Mouse (Mus musculus) MEL (cell line): ENCODE results near the gene Krtap7-1. TPM values are rescaled to one million over a fixed set of nuclear protein-coding genes. Genes with fewer than 3 reads are reported as not detected.

ENCODE experiments used
- DNase-seq: peaks from one replicate; pipeline ENCODE4 v3.0.0; 2011; ENCODE audit warnings: low read depth, low spot score
- H3K27ac ChIP-seq: 2 replicates; pipeline ENCODE4 v1.5.1; 2012; ENCODE audit warnings: low read depth, mild to moderate bottlenecking, control low read depth, low read length, moderate library complexity; ENCODE audit not compliant: control insufficient read depth
- H3K27me3 ChIP-seq, 2 experiments: fragments of 150-350 bp in 1 of 2; sonication (generic) in 1 of 2; 2 replicates each; pipeline ENCODE4 v1.6.1; 2012; ENCODE audit warnings: low read length in 2 of 2, mild to moderate bottlenecking in 2 of 2, improper control_type of control experiment in 1 of 2, moderate library complexity in 1 of 2; ENCODE audit not compliant: insufficient read depth in 2 of 2, control insufficient read depth in 1 of 2
- H3K36me3 ChIP-seq, 2 experiments: 2 replicates each; pipeline ENCODE4 v1.6.1; 2012 to 2014; ENCODE audit warnings: low read length in 2 of 2, improper control_type of control experiment in 1 of 2, inconsistent platforms in 1 of 2, mild to moderate bottlenecking in 1 of 2; ENCODE audit not compliant: insufficient read depth in 2 of 2, control insufficient read depth in 1 of 2
- H3K4me1 ChIP-seq, 2 experiments: fragments of 150-350 bp in 1 of 2; sonication (generic) in 1 of 2; 2 replicates each; pipeline ENCODE4 v1.6.1; 2012; ENCODE audit warnings: low read length in 2 of 2, improper control_type of control experiment in 1 of 2, mild to moderate bottlenecking in 1 of 2; ENCODE audit not compliant: insufficient read depth in 2 of 2, control insufficient read depth in 1 of 2
- H3K4me3 ChIP-seq, 2 experiments: fragments of 150-350 bp in 1 of 2; sonication (generic) in 1 of 2; 2 replicates each; pipeline ENCODE4 v1.5.1; 2012; ENCODE audit warnings: low read depth in 2 of 2, low read length in 2 of 2, mild to moderate bottlenecking in 2 of 2, moderate library complexity in 2 of 2, control low read depth in 1 of 2, improper control_type of control experiment in 1 of 2; ENCODE audit not compliant: control insufficient read depth in 1 of 2, insufficient read depth in 1 of 2
- H3K79me2 ChIP-seq: 2 replicates; pipeline ENCODE4 v1.6.1; 2012; ENCODE audit warnings: mild to moderate bottlenecking, low read length, moderate library complexity; ENCODE audit not compliant: control insufficient read depth, poor library complexity, insufficient read depth
- H3K9ac ChIP-seq: 2 replicates; pipeline ENCODE4 v1.6.1; 2012; ENCODE audit warnings: low read depth, mild to moderate bottlenecking, control low read depth, low read length, moderate library complexity; ENCODE audit not compliant: control insufficient read depth, poor library complexity, severe bottlenecking
- H3K9me3 ChIP-seq: fragments of 150-350 bp; sonication (generic); replicated peaks from 2 replicates; pipeline ENCODE4 v1.6.1; 2012; ENCODE audit warnings: mild to moderate bottlenecking, low read length, improper control_type of control experiment, moderate library complexity; ENCODE audit not compliant: insufficient read depth
- BHLHE40 ChIP-seq: IDR thresholded peaks from 2 replicates; pipeline ENCODE4 v1.6.1; 2012; ENCODE audit warnings: low read depth, mild to moderate bottlenecking, inconsistent platforms, low read length, improper control_type of control experiment, borderline replicate concordance
- CHD1 ChIP-seq: IDR thresholded peaks from 2 replicates; pipeline ENCODE4 v1.6.1; 2012; ENCODE audit warnings: low read depth, mild to moderate bottlenecking, inconsistent platforms, low read length, improper control_type of control experiment
- CHD2 ChIP-seq: IDR thresholded peaks from 2 replicates; pipeline ENCODE4 v1.6.1; 2011; ENCODE audit warnings: low read length, improper control_type of control experiment
- CTCF ChIP-seq, 3 experiments: IDR thresholded peaks in 2 of 3; conservative IDR thresholded peaks in 1 of 3; 2 replicates each; pipeline ENCODE4 v1.5.1; 2011 to 2012; ENCODE audit warnings: low read length in 3 of 3, low read depth in 2 of 3, mild to moderate bottlenecking in 2 of 3, improper control_type of control experiment in 1 of 3, inconsistent platforms in 1 of 3, mixed read lengths in 1 of 3, moderate library complexity in 1 of 3; ENCODE audit not compliant: control insufficient read depth in 1 of 3, insufficient read depth in 1 of 3, poor library complexity in 1 of 3, severe bottlenecking in 1 of 3
- KAT2A ChIP-seq: conservative IDR thresholded peaks from 2 replicates; pipeline ENCODE4 v1.6.1; 2012; ENCODE audit warnings: low read depth, low read length, improper control_type of control experiment, inconsistent platforms
- MAX ChIP-seq: IDR thresholded peaks from 2 replicates; pipeline ENCODE4 v1.6.1; 2011; ENCODE audit warnings: low read length, improper control_type of control experiment
- MAZ ChIP-seq: IDR thresholded peaks from 2 replicates; pipeline ENCODE4 v1.6.1; 2012; ENCODE audit warnings: low read depth, mild to moderate bottlenecking, inconsistent platforms, low read length, improper control_type of control experiment
- NELFE ChIP-seq: IDR thresholded peaks from 2 replicates; pipeline ENCODE4 v1.6.1; 2011; ENCODE audit warnings: low read depth, low read length, improper control_type of control experiment
- NRF1 ChIP-seq: IDR thresholded peaks from 2 replicates; pipeline ENCODE4 v1.6.1; 2014; ENCODE audit warnings: low read depth, mild to moderate bottlenecking, inconsistent platforms, low read length, improper control_type of control experiment, moderate library complexity; ENCODE audit not compliant: poor library complexity, insufficient read depth, severe bottlenecking
- POLR2A ChIP-seq, 2 experiments: IDR thresholded peaks; 2 replicates each; pipeline ENCODE4 v1.6.1; 2011 to 2012; ENCODE audit warnings: low read length in 2 of 2, mild to moderate bottlenecking in 2 of 2, control low read depth in 1 of 2, improper control_type of control experiment in 1 of 2, low read depth in 1 of 2, moderate library complexity in 1 of 2; ENCODE audit not compliant: control insufficient read depth in 1 of 2, insufficient read depth in 1 of 2, poor library complexity in 1 of 2
- RAD21 ChIP-seq: IDR thresholded peaks from 2 replicates; pipeline ENCODE4 v1.6.1; 2011; ENCODE audit warnings: mild to moderate bottlenecking, low read depth, low read length, improper control_type of control experiment
- RCOR1 ChIP-seq: IDR thresholded peaks from 2 replicates; pipeline ENCODE4 v1.6.1; 2012; ENCODE audit warnings: low read depth, mild to moderate bottlenecking, inconsistent platforms, low read length, improper control_type of control experiment
- SIN3A ChIP-seq: IDR thresholded peaks from 2 replicates; pipeline ENCODE4 v1.6.1; 2012; ENCODE audit warnings: low read length, improper control_type of control experiment, inconsistent platforms
- SMC3 ChIP-seq: IDR thresholded peaks from 2 replicates; pipeline ENCODE4 v1.6.1; 2011; ENCODE audit warnings: low read depth, low read length, improper control_type of control experiment
- TCF12 ChIP-seq: IDR thresholded peaks from 2 replicates; pipeline ENCODE4 v1.6.1; 2014; ENCODE audit warnings: low read depth, mild to moderate bottlenecking, inconsistent platforms, low read length, improper control_type of control experiment, moderate library complexity
- UBTF ChIP-seq: IDR thresholded peaks from 2 replicates; pipeline ENCODE4 v1.6.1; 2012; ENCODE audit warnings: low read depth, mild to moderate bottlenecking, inconsistent platforms, low read length, improper control_type of control experiment, moderate library complexity, borderline replicate concordance; ENCODE audit not compliant: insufficient read depth
- ZKSCAN1 ChIP-seq: IDR thresholded peaks from 2 replicates; pipeline ENCODE4 v1.6.1; 2012; ENCODE audit warnings: low read depth, mild to moderate bottlenecking, inconsistent platforms, low read length, improper control_type of control experiment, moderate library complexity
- ZMIZ1 ChIP-seq: IDR thresholded peaks from 2 replicates; pipeline ENCODE4 v1.6.1; 2012; ENCODE audit warnings: low read depth, mild to moderate bottlenecking, inconsistent platforms, low read length, improper control_type of control experiment, moderate library complexity
- ZNF384 ChIP-seq: IDR thresholded peaks from 2 replicates; pipeline ENCODE4 v1.6.1; 2012; ENCODE audit warnings: low read depth, mild to moderate bottlenecking, inconsistent platforms, low read length, improper control_type of control experiment
- polyA plus RNA-seq, 2 experiments: library from polyadenylated mRNA; stranded (reverse) in 1 of 2; unstranded in 1 of 2; fragments of >175 nt in 1 of 2; fragments of >200 nt in 1 of 2; gene quantifications; 2 replicates each; pipeline versions ENCODE4 v1.2.1 to v1.2.4; 2012; ENCODE audit warnings: low replicate concordance in 2 of 2, low read depth in 1 of 2; ENCODE audit not compliant: insufficient read length in 2 of 2, insufficient read depth in 1 of 2, missing spikeins in 1 of 2
- total RNA-seq: library from RNA; depleted of rRNA; stranded (reverse); fragments of 300-350 nt; gene quantifications from 2 replicates; pipeline ENCODE4 v1.2.3, GENCODE M21; 2012

Gene Krtap7-1
- total and polyA plus RNA-seq, 3 experiments = not detected

DNA sequence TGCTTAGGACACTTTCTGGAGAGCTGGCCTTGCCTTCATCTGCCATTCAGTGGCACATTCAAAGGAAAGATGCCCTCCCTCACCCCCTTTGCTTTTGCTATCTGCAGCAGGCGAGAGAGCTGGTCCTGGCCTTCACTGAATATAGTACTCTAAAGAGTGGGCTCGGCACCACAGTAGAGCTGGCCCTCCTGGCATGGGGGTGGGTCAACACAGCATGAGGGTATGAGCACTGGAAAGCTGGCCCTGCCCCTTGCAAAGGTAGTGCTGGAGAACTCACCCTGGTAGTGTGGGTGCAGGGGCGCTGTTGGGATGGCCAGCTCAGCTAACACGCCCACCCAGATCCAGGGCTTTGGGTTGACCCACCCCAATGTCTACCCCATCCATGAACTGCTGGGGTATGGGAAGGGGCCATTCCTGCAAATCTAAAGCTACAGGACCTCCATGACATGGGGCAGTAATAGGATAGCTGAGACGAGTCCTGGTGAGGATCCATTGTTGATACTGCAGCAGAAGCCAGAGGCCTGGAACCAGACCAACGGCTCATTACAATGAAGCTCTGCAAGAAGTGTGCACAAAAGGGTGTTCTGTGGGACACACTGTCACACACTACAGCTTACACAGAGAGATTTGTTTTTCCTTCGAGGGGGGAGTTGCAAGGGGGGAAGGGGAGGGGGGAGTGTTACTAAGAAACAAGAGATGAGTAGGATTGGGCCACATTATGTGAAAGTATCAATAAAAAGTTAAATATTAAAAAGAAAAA, 12.5 kb downstream of the Krtap7-1 start:
- Histone ChIP-seq H3K79me2 (no peaks in the 10 kb centered on the region), H3K9me3 (no peaks in the 10 kb centered on the region), H3K36me3 (no peaks in the 10 kb centered on the region), H3K9ac (no peak overlapping the region), H3K4me1 (no peaks in the 10 kb centered on the region), H3K4me3 (no peak overlapping the region), H3K27me3 (no peaks in the 10 kb centered on the region), H3K27ac (no peak overlapping the region)
- DNase-seq = no peak
- no peak for TF ChIP-seq CHD1
- TF ChIP-seq SIN3A = no peak
- no peak for TF ChIP-seq NRF1

DNA sequence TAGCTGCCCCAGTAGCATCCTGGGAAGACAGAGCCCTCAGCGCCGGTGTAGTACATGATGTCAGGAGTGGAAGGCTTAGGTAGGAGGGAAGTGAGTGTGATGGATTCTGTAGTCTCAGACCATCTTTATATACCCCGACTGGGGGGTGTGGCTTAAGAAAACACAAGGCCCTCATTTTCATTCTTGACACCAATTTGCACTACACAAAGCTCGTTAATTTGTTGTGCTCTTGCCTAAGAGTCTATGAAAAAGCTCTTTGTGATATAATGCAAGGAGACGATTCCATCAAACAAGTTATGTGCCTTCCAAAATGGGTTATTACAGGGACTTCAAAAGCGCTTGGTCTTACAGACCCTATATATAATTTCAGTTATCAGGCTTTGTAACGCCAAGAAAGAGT, 20.3 kb downstream of the Krtap7-1 start, which contains the start of gene Krtap8-1:
Gene Krtap8-1, minus strand, starts transcription at position 101 of the 400 bp plus-strand sequence.
- TF ChIP-seq RCOR1 = no peak
- no peak for TF ChIP-seq CHD2
- no peak for TF ChIP-seq SIN3A
- no peak for TF ChIP-seq MAX
- no peak for TF ChIP-seq ZNF384
- TF ChIP-seq NELFE = no peak
- no peak for TF ChIP-seq KAT2A
- no peak for TF ChIP-seq ZKSCAN1
- no peak for TF ChIP-seq SMC3
- no peak for TF ChIP-seq ZMIZ1
- no peak for TF ChIP-seq RAD21
- TF ChIP-seq POLR2A (IDR thresholded peaks at IDR 0.05; ENCODE audit: control insufficient read depth in 1 of 2, insufficient read depth in 1 of 2, low read depth in 1 of 2, low read length in 2 of 2, poor library complexity in 1 of 2) = no peak
- no peak for TF ChIP-seq TCF12
- no peak for TF ChIP-seq CTCF (IDR thresholded peaks at IDR 0.05 in 2 of 3, conservative IDR thresholded peaks at IDR 0.05 in 1 of 3; ENCODE audit: control insufficient read depth in 1 of 3, insufficient read depth in 1 of 3, low read depth in 2 of 3, low read length in 3 of 3, poor library complexity in 1 of 3, severe bottlenecking in 1 of 3)
- TF ChIP-seq MAZ = no peak
- TF ChIP-seq UBTF = no peak
- TF ChIP-seq BHLHE40 = no peak
- TF ChIP-seq, all 39 proteins: peak for 0
- Histone ChIP-seq H3K36me3 (no peaks in the 10 kb centered on the region), H3K4me3 (no peak within 1 kb of the TSS), H3K9ac (no peak within 1 kb of the TSS), H3K9me3 (no peaks in the 10 kb centered on the region), H3K79me2 (no peaks in the 10 kb centered on the region), H3K27me3 (no peaks in the 10 kb centered on the region), H3K27ac (no peak within 1 kb of the TSS), H3K4me1 (no peaks in the 10 kb centered on the region)
- DNase-seq = no peak
